Mouse (Mus musculus) liver, embryonic 14.5 days (tissue): ENCODE results near the gene Ttbk1. TPM values are rescaled to one million over a fixed set of nuclear protein-coding genes. Genes with fewer than 3 reads are reported as not detected.

Source experiments
- ATAC-seq: fragments of 200-750 bp; cut with Nextera tagmentation; 2 replicates; pipeline ENCODE4 v1.8.0; 2017; ENCODE audit warnings: moderate number of reproducible peaks, mild to moderate bottlenecking, moderate library complexity; ENCODE audit not compliant: insufficient read depth
- DNase-seq, 3 experiments: peaks; one replicate each; pipeline ENCODE4 v3.0.0-alpha.2; 2012 to 2013; ENCODE audit warnings: low read depth in 3 of 3, low spot score in 3 of 3
- H3K27ac ChIP-seq: fragments of 300-500 bp; sonication (generic); 2 replicates; pipeline ENCODE4 v1.5.1; 2014; ENCODE audit warnings: moderate library complexity, mild to moderate bottlenecking, control low read depth, inconsistent platforms
- H3K27me3 ChIP-seq: fragments of 300-500 bp; sonication (generic); 2 replicates; pipeline ENCODE4 v1.6.1; 2014; ENCODE audit warnings: mild to moderate bottlenecking, low read length, moderate library complexity; ENCODE audit not compliant: control insufficient read depth, insufficient read depth
- H3K36me3 ChIP-seq: fragments of 300-500 bp; sonication (generic); replicated peaks from 2 replicates; pipeline ENCODE4 v1.6.1; 2014; ENCODE audit warnings: low read depth; ENCODE audit not compliant: control insufficient read depth, insufficient read depth
- H3K4me1 ChIP-seq, 2 experiments: fragments of 200-500 bp in 1 of 2; fragments of 300-500 bp in 1 of 2; sonication (generic) in 1 of 2; replicated peaks; 2 replicates each; pipeline ENCODE4 v1.6.1; 2012 to 2014; ENCODE audit warnings: antibody characterized with exemption in 1 of 2, inconsistent platforms in 1 of 2, low read length in 1 of 2; ENCODE audit not compliant: control insufficient read depth in 2 of 2, insufficient read depth in 2 of 2
- H3K4me2 ChIP-seq: fragments of 300-500 bp; sonication (generic); 2 replicates; pipeline ENCODE4 v1.6.1; 2014; ENCODE audit warnings: low read depth, mild to moderate bottlenecking, control low read depth, moderate library complexity
- H3K4me3 ChIP-seq, 2 experiments: fragments of 200-500 bp in 1 of 2; fragments of 300-500 bp in 1 of 2; sonication (generic) in 1 of 2; 2 replicates each; pipeline ENCODE4 v1.5.1; 2012 to 2014; ENCODE audit warnings: low read depth in 2 of 2, low read length in 2 of 2, mild to moderate bottlenecking in 2 of 2, control low read depth in 1 of 2, inconsistent platforms in 1 of 2, moderate library complexity in 1 of 2; ENCODE audit not compliant: insufficient read depth in 1 of 2
- H3K9ac ChIP-seq: fragments of 300-500 bp; sonication (generic); replicated peaks from 2 replicates; pipeline ENCODE4 v1.6.1; 2014; ENCODE audit warnings: mild to moderate bottlenecking, control low read depth, moderate library complexity
- H3K9me3 ChIP-seq: fragments of 300-500 bp; sonication (generic); 2 replicates; pipeline ENCODE4 v1.6.1; 2016; ENCODE audit warnings: low read length, mixed read lengths; ENCODE audit not compliant: control insufficient read depth
- CTCF ChIP-seq: IDR thresholded peaks from 2 replicates; pipeline ENCODE4 v1.5.1; 2016; ENCODE audit warnings: antibody characterized with exemption, low read depth, control low read depth
- EP300 ChIP-seq: IDR thresholded peaks from 2 replicates; pipeline ENCODE4 v1.6.1; 2016; ENCODE audit warnings: antibody characterized with exemption, low read depth
- WGBS: fragments of 180-500 bp; shearing (Covaris S2); extraction: QIAGEN DNeasy Blood & Tissue Kit; methylation state at CpG from one replicate; pipeline ENCODE4 v1.1.7; 2014; ENCODE audit not compliant: insufficient replicate concordance; 5-methylcytosine and 5-hydroxymethylcytosine counted together
- polyA plus RNA-seq, 2 experiments: library from polyadenylated mRNA; depleted of rRNA in 1 of 2; stranded (reverse) in 1 of 2; unstranded in 1 of 2; fragments of >200 nt; fragmentation: Nextera tagmentation in 1 of 2; extraction: Ambion mirVana in 1 of 2; gene quantifications; 2 replicates each; pipeline versions ENCODE4 v1.2.1 to v1.2.3; 2012 to 2014

Ttbk1 gene
- polyA plus RNA-seq, 2 experiments, result 0.02 TPM; not detected in 1

DNA sequence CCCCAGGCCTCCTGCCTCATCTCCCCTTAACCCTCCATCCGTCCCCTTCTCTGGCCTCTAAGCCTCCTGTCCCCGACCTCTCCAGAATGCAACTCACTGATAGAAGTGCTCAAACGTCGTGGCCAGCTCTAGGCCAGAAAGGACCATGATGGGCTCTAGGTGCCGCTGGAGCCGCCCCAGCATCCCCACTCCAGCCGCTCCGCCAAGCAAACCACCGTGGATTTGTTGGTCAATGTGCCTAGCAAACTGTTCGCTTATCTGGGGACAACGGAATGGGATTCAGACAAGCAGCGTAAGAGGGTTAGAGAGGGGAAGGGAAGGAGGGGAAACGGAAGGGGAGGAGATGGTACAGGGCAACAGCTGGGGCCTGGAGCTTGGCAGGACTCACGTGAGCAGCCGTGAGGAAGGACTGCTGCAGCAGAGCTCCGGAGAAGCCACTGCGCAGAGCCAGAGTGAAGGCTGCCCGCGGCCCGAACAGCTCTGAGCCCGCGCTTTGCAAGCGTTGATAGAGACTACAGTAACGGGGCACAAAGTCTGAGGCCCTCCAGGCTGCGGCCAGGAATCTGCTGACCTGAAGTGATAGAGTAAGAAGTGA is 33.0 kb upstream of the Ttbk1 start:
- Histone ChIP-seq H3K4me2 (no peak overlapping the region), H3K27ac (no peak overlapping the region), H3K4me3 (no peak overlapping the region), H3K4me1 (no peaks in the 10 kb centered on the region), H3K9me3 (no peaks in the 10 kb centered on the region), H3K36me3 (no peaks in the 10 kb centered on the region), H3K27me3 (peaks cover 3% of the 10 kb centered on the region), H3K9ac (no peak overlapping the region)
- ATAC-seq (no peak), DNase-seq (no peak)
- TF ChIP-seq CTCF, result no peak
- TF ChIP-seq EP300, result no peak
- WGBS, result 21% methylated on average over 25 of the region's 25 CpGs

DNA sequence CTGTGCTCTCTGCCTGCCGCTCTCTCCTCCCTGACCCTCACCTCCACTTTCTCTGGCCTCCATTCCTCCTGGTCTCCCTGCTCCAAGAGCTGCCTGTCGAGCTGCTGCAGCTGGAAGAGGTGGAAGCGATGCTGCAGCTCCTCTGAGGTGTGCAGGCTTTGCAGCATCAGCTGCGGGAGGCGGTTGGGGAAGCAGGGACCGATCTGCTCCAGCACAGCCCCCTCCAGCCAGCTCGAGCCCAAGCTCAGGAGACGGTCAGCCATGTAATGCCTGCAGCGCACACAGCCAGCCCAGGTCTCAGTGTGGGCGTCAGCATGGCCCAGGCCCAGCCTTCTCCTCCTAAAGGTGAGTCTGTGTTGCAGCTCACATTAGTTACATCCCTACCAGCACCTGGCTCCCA is 32.5 kb upstream of the Ttbk1 start:
- WGBS, result 52% methylated on average over 10 of the region's 10 CpGs
- no peak for DNase-seq
- Histone ChIP-seq H3K27me3 (peaks cover 3% of the 10 kb centered on the region), H3K27ac (no peak overlapping the region), H3K4me2 (no peak overlapping the region), H3K4me3 (no peak overlapping the region), H3K9ac (no peak overlapping the region), H3K9me3 (no peaks in the 10 kb centered on the region), H3K36me3 (no peaks in the 10 kb centered on the region), H3K4me1 (no peaks in the 10 kb centered on the region)
- no peak for ATAC-seq
- TF ChIP-seq CTCF (no peak), EP300 (no peak)

DNA sequence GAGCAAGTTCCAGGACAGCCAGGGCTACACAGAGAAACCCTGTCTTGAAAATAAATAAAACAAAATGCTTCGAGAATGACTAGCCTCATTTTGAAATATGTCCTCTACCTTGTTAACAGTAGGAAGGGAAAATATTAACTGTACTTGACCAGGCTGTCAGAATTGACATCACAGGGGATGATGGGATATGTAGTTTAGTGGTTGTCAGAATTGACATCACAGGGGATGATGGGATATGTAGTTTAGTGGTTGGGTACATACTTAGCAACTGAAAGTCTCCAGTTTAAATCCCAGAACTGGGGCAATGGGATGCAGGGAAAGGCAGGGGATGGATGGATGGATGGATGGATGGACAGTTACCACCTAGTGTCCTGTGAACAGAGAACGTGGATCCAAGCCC is 25.9 kb upstream of the Ttbk1 start:
- Histone ChIP-seq H3K4me3 (no peak overlapping the region), H3K36me3 (no peaks in the 10 kb centered on the region), H3K9me3 (no peaks in the 10 kb centered on the region), H3K27ac (no peak overlapping the region), H3K4me1 (no peaks in the 10 kb centered on the region; a peak in 1 of 4 replicates), H3K27me3 (no peaks in the 10 kb centered on the region), H3K9ac (no peak overlapping the region), H3K4me2 (no peak overlapping the region)
- DNase-seq (no peak), ATAC-seq (no peak)
- 40% methylated on average over 2 of the region's 2 CpGs for WGBS
- no peak for TF ChIP-seq EP300
- TF ChIP-seq CTCF, result no peak

DNA sequence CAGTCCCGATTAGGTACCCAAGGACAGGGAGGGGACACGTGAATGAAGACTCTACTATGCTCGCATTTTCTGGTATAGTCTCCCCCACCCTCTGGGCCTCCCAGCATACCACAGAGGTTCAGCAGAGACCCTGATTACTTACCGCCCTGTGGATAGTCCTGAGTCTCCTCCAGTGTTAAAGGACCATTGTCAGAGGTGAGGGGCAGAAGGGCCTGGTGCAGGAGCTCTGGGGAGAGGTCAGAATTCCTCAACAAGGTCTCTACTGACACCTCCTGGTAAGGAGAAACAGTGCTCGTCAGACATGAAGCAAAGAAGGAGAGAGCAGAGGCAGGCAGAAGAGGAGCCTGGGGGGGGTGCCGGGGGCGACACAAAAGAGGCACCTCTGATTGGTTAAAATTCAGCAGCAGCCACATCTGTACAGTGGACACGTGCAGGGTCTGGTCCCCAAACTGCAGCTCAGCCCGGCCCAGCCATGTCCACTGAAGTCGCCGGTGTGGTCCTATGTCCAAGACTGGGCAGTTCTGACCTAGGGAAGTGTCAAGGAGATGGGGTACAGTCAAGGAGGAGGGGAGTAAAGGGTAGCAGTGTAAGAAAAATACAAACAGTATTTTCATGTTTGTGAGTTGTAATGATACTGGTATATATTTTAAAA is 23.7 kb upstream of the Ttbk1 start:
- Histone ChIP-seq H3K36me3 (no peaks in the 10 kb centered on the region), H3K4me3 (no peak overlapping the region), H3K4me2 (no peak overlapping the region), H3K4me1 (no peaks in the 10 kb centered on the region; a peak in 1 of 4 replicates), H3K27ac (no peak overlapping the region), H3K9ac (no peak overlapping the region), H3K27me3 (no peaks in the 10 kb centered on the region), H3K9me3 (no peaks in the 10 kb centered on the region)
- no peak for DNase-seq
- peak; percentile 55 for TF ChIP-seq CTCF
- TF ChIP-seq EP300, result no peak
- ATAC-seq, result no peak
- 55% methylated on average over 11 of the region's 11 CpGs for WGBS

DNA sequence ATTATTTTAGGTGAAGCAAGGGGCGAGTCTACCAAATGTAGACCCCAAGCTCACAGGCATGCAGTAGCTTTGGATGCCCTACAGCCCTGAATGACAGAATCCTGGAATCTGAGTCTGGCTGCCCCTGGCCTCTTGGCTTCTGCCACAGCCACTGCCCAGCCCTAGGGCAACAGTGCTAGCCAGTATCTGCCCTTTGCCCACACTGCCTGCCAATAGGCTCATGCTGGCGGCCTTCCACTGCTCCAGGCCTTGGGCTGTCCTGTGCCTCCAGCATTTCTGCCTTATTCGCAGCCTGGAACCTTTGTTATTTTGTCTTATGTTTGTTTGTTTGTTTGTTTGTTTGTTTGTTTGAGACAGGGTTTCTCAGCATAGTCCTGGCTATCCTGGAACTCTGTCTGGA is 18.1 kb upstream of the Ttbk1 start:
- 51% methylated on average over 3 of the region's 3 CpGs for WGBS
- Histone ChIP-seq H3K9ac (no peak overlapping the region), H3K4me2 (no peak overlapping the region), H3K4me3 (no peak overlapping the region), H3K27ac (no peak overlapping the region), H3K36me3 (no peaks in the 10 kb centered on the region), H3K27me3 (no peaks in the 10 kb centered on the region), H3K9me3 (no peaks in the 10 kb centered on the region), H3K4me1 (no peaks in the 10 kb centered on the region)
- ATAC-seq (no peak), DNase-seq (no peak)
- TF ChIP-seq EP300, result no peak
- TF ChIP-seq CTCF, result no peak
